Mouse (Mus musculus) intestine, embryonic 16.5 days (tissue): ENCODE measurements at regions not wholly inside any gene's neighbourhood (a gene's known extent, or its start where the extent isn't known, plus 50 kb on each side); places are given as distances from the start of the nearest gene placed in this dataset.

Experiments
- ATAC-seq: fragments of 200-750 bp; cut with Nextera tagmentation; 2 replicates; pipeline ENCODE4 v1.8.0; 2017; ENCODE audit warnings: moderate TSS enrichment, moderate library complexity
- H3K27ac ChIP-seq: fragments of 300-500 bp; sonication (generic); 2 replicates; pipeline ENCODE4 v1.5.1; 2014; ENCODE audit warnings: mild to moderate bottlenecking, low read length
- H3K27me3 ChIP-seq: fragments of 300-500 bp; sonication (generic); replicated peaks from 2 replicates; pipeline ENCODE4 v1.6.1; 2014; ENCODE audit warnings: low read length, control low read depth, mixed read lengths; ENCODE audit not compliant: control insufficient read depth, insufficient read depth
- H3K36me3 ChIP-seq: fragments of 300-500 bp; sonication (generic); 2 replicates; pipeline ENCODE4 v1.6.1; 2014; ENCODE audit warnings: low read length, control low read depth; ENCODE audit not compliant: control insufficient read depth, insufficient read depth
- H3K4me1 ChIP-seq: fragments of 300-500 bp; sonication (generic); 2 replicates; pipeline ENCODE4 v1.6.1; 2014; ENCODE audit warnings: low read length, control low read depth, mixed read lengths; ENCODE audit not compliant: control insufficient read depth, insufficient read depth
- H3K4me2 ChIP-seq: fragments of 300-500 bp; sonication (generic); 2 replicates; pipeline ENCODE4 v1.6.1; 2014; ENCODE audit warnings: low read depth, low read length, control low read depth
- H3K4me3 ChIP-seq: fragments of 300-500 bp; sonication (generic); 2 replicates; pipeline ENCODE4 v1.5.1; 2014; ENCODE audit warnings: mild to moderate bottlenecking, low read length
- H3K9ac ChIP-seq: fragments of 300-500 bp; sonication (generic); 2 replicates; pipeline ENCODE4 v1.6.1; 2014; ENCODE audit warnings: low read depth, low read length
- H3K9me3 ChIP-seq: fragments of 300-500 bp; sonication (generic); 2 replicates; pipeline ENCODE4 v1.6.1; 2016; ENCODE audit warnings: low read length, control low read depth; ENCODE audit not compliant: control insufficient read depth
- WGBS: fragments of 180-500 bp; shearing (Covaris S2); extraction: QIAGEN DNeasy Blood & Tissue Kit; methylation state at CpG from one replicate; pipeline ENCODE4 v1.1.7; 2014; 5-methylcytosine and 5-hydroxymethylcytosine counted together

DNA sequence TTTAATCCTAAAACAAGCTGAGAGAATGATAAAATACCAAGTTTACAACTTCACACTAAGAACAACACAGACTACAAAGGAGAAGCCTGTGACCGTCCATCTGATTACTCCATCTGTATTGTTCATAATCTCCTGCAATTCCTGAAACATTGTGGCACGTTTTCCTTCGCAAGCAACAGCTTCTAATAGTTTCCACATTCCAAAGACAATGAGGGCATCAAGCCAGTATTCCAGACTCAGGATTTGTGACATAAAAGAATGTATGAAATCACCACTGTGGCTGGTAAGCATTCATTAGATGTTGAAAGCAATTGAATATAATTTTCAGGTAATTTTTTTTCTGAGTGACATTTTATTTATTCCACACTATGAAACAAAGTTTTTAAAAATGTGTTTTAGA, 278.3 kb downstream of the Hao1 start:
- H3K4me3 ChIP-seq, result no peak overlapping the region

DNA sequence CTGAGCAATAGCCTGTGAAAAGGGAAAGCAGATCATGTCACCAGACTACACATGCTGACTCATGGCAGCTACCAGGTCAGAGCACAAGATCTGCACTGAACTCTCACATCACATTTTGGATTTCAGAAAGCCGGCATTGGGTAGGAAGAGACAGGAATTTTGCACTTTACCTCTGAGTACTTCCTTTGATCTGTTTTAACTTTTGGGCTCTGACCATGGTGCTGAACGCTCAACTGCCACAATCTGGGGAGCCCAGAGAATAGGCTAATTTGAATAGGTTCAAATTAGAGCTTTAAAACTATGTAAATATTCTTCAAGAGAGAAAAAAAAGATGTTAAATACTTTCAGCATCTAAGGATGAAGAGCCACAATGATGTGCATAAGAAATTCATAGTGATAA, 285.7 kb downstream of the Hao1 start:
- Histone ChIP-seq H3K27me3 (no peaks in the 10 kb centered on the region), H3K4me3 (no peak overlapping the region), H3K9ac (no peak overlapping the region), H3K4me2 (no peak overlapping the region), H3K27ac (no peak overlapping the region), H3K4me1 (no peaks in the 10 kb centered on the region), H3K9me3 (no peaks in the 10 kb centered on the region), H3K36me3 (no peaks in the 10 kb centered on the region)
- 29% methylated on average over 2 of the region's 2 CpGs for WGBS
- no peak for ATAC-seq

More for the DNA sequence above, 278.3 kb downstream of the Hao1 start:
- Histone ChIP-seq H3K36me3 (no peaks in the 10 kb centered on the region), H3K27ac (no peak overlapping the region), H3K4me2 (no peak overlapping the region), H3K4me1 (no peaks in the 10 kb centered on the region), H3K9ac (no peak overlapping the region), H3K9me3 (no peaks in the 10 kb centered on the region), H3K27me3 (no peaks in the 10 kb centered on the region)
- ATAC-seq, result no peak
- 58% methylated on average over 3 of the region's 3 CpGs for WGBS
